Mouse (Mus musculus) stomach, embryonic 14.5 days (tissue): ENCODE measurements around the gene Samd4. TPM values are rescaled to one million over a fixed set of nuclear protein-coding genes. Genes with fewer than 3 reads are reported as not detected.

Experiments
- ATAC-seq: fragments of 200-750 bp; cut with Nextera tagmentation; 2 replicates; pipeline ENCODE4 v1.8.0; 2017; ENCODE audit warnings: low read depth, moderate TSS enrichment; ENCODE audit not compliant: insufficient number of reproducible peaks, insufficient read depth, low FRiP score
- H3K27ac ChIP-seq: fragments of 300-500 bp; sonication (generic); 2 replicates; pipeline ENCODE4 v1.5.1; 2014; ENCODE audit warnings: mild to moderate bottlenecking, low read length, moderate library complexity, mixed read lengths
- H3K27me3 ChIP-seq: fragments of 300-500 bp; sonication (generic); 2 replicates; pipeline ENCODE4 v1.6.1; 2014; ENCODE audit warnings: low read length, control low read depth, mixed read lengths; ENCODE audit not compliant: control insufficient read depth, insufficient read depth
- H3K36me3 ChIP-seq: fragments of 300-500 bp; sonication (generic); 2 replicates; pipeline ENCODE4 v1.6.1; 2014; ENCODE audit warnings: mild to moderate bottlenecking, control low read depth, low read length, moderate library complexity, mixed read lengths; ENCODE audit not compliant: control insufficient read depth, insufficient read depth
- H3K4me1 ChIP-seq: fragments of 300-500 bp; sonication (generic); 2 replicates; pipeline ENCODE4 v1.6.1; 2014; ENCODE audit warnings: low read length, control low read depth, mixed read lengths; ENCODE audit not compliant: control insufficient read depth, insufficient read depth
- H3K4me2 ChIP-seq: fragments of 300-500 bp; sonication (generic); replicated peaks from 2 replicates; pipeline ENCODE4 v1.6.1; 2014; ENCODE audit warnings: low read depth, low read length, control low read depth
- H3K4me3 ChIP-seq: fragments of 300-500 bp; sonication (generic); 2 replicates; pipeline ENCODE4 v1.5.1; 2014; ENCODE audit warnings: low read depth, low read length, control low read depth
- H3K9ac ChIP-seq: fragments of 300-500 bp; sonication (generic); replicated peaks from 2 replicates; pipeline ENCODE4 v1.6.1; 2014; ENCODE audit warnings: low read depth, mild to moderate bottlenecking, control low read depth, low read length, moderate library complexity, mixed read lengths
- H3K9me3 ChIP-seq: fragments of 300-500 bp; sonication (generic); 2 replicates; pipeline ENCODE4 v1.6.1; 2016; ENCODE audit warnings: low read depth, low read length, control low read depth; ENCODE audit not compliant: control insufficient read depth
- WGBS: fragments of 180-500 bp; shearing (Covaris S2); extraction: QIAGEN DNeasy Blood & Tissue Kit; methylation state at CpG from one replicate; pipeline ENCODE4 v1.1.7; 2014; 5-methylcytosine and 5-hydroxymethylcytosine counted together
- polyA plus RNA-seq: library from polyadenylated mRNA; unstranded; fragments of >200 nt; fragmentation: Nextera tagmentation; extraction: Ambion mirVana; gene quantifications from 2 replicates; pipeline ENCODE4 v1.2.1, GENCODE M21; 2014

Gene Samd4
- polyA plus RNA-seq, 1 experiment from 2014 or later = 7.3 TPM

DNA sequence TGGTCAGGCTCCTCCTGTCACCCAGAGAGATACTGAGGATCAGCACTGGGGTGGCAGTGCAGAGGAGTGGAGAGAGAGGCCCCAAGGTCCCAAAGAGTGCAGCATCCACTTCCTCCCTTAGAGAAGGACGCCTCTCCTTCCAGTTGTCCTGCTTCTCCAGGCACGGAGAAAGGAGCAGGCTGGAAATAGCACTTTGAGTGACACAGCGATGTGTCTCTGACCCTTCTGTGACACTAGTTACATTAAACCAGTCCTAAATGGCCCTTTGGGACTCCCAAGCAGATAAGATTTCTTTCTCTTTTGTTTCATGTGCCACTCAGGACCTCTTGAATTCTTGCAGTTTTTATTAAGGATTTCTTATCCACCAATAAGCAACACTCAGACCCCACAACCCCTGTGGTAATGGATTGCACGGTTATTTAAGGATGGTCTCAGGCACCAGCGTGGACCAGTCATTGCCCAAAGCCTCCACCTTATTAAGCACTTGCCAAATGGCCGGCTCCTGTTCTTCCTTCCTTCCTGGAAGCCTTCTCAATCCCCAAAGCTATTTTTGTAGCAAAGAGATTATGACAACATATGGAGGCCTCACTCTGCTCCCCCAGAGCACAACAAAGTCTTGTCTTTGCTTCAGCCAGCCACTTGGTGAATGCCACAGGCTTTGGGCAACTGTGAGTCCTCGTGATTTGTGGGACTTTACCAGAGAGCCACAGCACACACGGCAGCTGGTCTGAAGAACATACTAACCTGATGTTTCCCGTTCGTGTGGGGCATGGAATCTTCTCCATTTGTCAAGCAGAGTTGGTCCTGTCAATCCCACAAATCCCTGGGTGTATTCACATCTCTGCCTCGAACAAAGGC, 68.1 kb downstream of the Samd4 start:
- H3K9ac ChIP-seq = no peak overlapping the region
- H3K27me3 ChIP-seq = no peaks in the 10 kb centered on the region
- no peaks in the 10 kb centered on the region for H3K36me3 ChIP-seq
- H3K4me2 ChIP-seq = no peak overlapping the region
- no peaks in the 10 kb centered on the region for H3K9me3 ChIP-seq
- no peak for ATAC-seq
- no peak overlapping the region for H3K4me3 ChIP-seq
- no peak overlapping the region for H3K27ac ChIP-seq
- WGBS = 42% methylated on average over 11 of the region's 11 CpGs
- H3K4me1 ChIP-seq = peaks cover 20% of the 10 kb centered on the region

DNA sequence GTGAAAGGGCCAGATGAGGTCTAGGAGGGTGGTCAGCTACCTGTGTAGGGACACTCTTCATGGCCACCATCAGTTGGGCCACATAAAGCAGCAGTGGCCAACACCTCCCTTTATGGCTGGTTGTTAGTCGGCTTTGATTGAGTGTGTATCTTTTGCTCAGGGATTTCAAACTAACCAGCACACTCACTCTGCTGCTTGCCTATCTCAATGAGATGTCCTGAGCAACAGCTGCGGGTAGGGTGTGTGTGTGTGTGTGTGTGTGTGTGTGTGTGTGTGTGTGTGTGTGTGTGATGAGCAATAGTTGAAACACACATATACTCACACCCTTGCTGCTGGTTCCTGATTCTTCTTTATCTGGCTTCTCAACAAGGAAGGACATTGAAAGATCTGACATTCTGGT, 69.6 kb downstream of the Samd4 start:
- 64% methylated on average over 2 of the region's 2 CpGs for WGBS
- Histone ChIP-seq H3K4me3 (no peak overlapping the region), H3K36me3 (no peaks in the 10 kb centered on the region), H3K27ac (no peak overlapping the region), H3K4me2 (no peak overlapping the region), H3K4me1 (peaks cover 27% of the 10 kb centered on the region), H3K9ac (no peak overlapping the region), H3K9me3 (no peaks in the 10 kb centered on the region), H3K27me3 (no peaks in the 10 kb centered on the region)
- no peak for ATAC-seq

DNA sequence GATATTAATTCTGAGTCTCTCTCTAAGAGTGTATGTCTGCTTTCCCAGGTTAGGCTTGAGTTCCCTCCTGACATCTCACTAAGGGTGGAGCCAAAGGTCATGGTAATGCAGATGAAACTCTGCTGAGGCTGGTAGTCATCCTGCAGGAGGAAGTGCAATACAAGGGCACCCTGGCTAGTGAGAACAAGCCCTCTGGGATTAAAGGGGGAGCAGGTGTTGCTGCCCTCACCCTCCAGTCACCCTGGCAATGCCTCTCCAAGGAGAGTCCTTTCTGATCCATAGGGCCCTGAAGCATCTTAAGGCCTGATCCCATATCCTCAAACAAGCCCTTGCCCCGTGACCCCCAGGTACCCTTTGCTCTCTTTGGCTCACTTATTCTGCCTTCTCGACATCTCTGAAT, 72.5 kb downstream of the Samd4 start:
- Histone ChIP-seq H3K27me3 (no peaks in the 10 kb centered on the region), H3K9ac (no peak overlapping the region), H3K4me3 (no peak overlapping the region), H3K4me1 (peaks cover 29% of the 10 kb centered on the region), H3K27ac (no peak overlapping the region), H3K4me2 (no peak overlapping the region), H3K36me3 (no peaks in the 10 kb centered on the region), H3K9me3 (no peaks in the 10 kb centered on the region)
- ATAC-seq = no peak
- WGBS = 22% methylated on average over 2 of the region's 2 CpGs

DNA sequence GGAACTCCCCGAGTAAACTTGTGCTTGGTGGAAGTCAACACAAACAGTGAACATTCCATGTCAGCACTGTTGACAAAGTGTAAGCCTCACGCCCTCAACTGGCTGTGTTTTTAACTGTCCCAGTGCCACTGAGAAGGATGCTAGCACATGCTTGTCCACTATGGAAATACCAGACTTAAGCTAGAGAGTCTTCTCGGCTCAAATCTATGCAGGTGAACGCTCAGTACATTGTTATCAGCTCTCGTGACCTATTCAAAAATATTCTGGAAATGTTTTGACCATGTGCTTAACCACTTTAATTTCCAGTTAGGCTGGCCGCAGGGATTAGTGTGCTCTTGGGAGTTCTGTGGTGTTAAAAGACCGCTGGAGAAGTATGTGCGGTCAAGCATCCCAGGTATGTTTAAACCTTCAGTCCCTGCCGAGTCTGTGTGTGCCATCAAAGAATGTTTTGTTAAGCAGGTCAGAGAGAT, 73.0 kb downstream of the Samd4 start:
- Histone ChIP-seq H3K4me3 (no peak overlapping the region), H3K36me3 (no peaks in the 10 kb centered on the region), H3K9me3 (no peaks in the 10 kb centered on the region), H3K27me3 (no peaks in the 10 kb centered on the region), H3K4me1 (peaks cover 25% of the 10 kb centered on the region), H3K9ac (no peak overlapping the region), H3K4me2 (no peak overlapping the region), H3K27ac (no peak overlapping the region)
- no peak for ATAC-seq
- WGBS = 16% methylated on average over 9 of the region's 9 CpGs

DNA sequence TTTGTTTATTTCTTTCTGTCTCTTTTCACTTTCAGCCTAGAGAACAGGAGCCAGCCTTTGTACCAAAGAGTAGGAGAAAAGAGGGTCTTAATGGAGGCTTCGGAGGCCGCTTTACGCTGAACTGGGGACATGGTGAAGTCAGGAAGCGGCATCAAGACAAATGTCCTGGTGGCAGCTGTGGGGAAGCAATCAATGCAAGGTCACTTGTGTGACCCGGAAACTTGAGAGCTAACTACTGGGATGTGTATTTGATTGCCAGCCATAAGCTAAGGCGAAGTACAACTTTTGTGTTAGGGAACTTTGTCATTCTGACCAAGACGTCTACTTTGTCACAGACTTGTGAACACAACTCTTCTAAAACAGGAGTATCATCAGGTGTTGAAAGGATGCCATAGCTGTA, 73.5 kb downstream of the Samd4 start:
- H3K9ac ChIP-seq = no peak overlapping the region
- peaks cover 22% of the 10 kb centered on the region for H3K4me1 ChIP-seq
- H3K4me3 ChIP-seq = no peak overlapping the region
- WGBS = 11% methylated on average over 7 of the region's 7 CpGs
- H3K27me3 ChIP-seq = no peaks in the 10 kb centered on the region
- no peak for ATAC-seq
- no peaks in the 10 kb centered on the region for H3K36me3 ChIP-seq
- no peaks in the 10 kb centered on the region for H3K9me3 ChIP-seq
- no peak overlapping the region for H3K4me2 ChIP-seq
- no peak overlapping the region for H3K27ac ChIP-seq

DNA sequence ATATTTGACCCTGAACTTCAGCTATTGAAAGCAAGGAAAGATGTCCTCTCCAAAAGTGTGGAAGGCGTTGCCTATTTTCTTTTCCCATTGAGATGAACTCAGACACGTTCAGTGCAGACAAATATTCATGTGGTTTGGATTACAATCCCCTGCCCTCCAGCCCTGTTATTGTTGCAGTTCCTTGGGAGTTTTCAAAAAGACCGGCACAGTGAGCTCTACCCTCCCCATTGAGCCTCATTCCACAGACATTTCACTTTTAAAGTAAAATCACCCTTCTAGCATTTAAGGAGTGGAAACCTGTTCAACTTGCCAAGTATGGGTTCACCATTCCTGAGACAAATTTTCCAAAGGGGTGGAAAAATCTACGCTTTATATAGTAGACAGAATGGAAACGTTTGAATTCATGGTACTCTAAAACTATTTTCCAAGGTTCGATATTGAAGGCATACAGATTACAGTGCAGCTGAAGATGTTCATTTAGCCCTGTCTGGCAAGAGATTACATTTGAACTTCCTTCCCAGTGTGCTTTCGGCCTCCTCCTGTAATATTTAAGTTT, 76.6 kb downstream of the Samd4 start:
- Histone ChIP-seq H3K9me3 (no peaks in the 10 kb centered on the region), H3K27me3 (no peaks in the 10 kb centered on the region), H3K9ac (no peak overlapping the region), H3K4me3 (no peak overlapping the region), H3K4me1 (peaks cover 17% of the 10 kb centered on the region), H3K27ac (no peak overlapping the region), H3K4me2 (no peak overlapping the region), H3K36me3 (no peaks in the 10 kb centered on the region)
- no peak for ATAC-seq
- 63% methylated on average over 7 of the region's 7 CpGs for WGBS

DNA sequence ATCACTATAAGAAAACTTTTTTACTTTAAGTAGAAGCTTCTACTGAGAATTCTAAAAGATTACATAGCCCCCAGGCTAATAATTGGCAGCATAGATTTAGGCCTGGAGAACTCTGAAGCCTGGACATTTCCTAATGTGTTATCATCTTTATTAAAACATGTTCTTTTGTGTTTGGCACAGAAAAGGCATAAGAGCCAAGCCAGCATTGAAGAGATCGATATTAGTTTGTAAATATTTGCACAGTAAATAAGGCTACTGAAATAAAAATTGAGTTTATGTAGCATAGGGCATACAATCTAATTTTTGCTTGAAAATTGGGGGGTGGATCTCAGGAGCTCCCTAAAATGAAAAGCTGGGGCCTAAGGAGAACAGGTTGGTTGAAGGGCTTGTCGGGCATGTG, 77.2 kb downstream of the Samd4 start:
- no peak overlapping the region for H3K4me3 ChIP-seq
- ATAC-seq = no peak
- H3K36me3 ChIP-seq = no peaks in the 10 kb centered on the region
- peaks cover 19% of the 10 kb centered on the region for H3K4me1 ChIP-seq
- 74% methylated on average over 2 of the region's 2 CpGs for WGBS
- no peak overlapping the region for H3K4me2 ChIP-seq
- no peaks in the 10 kb centered on the region for H3K9me3 ChIP-seq
- no peak overlapping the region for H3K9ac ChIP-seq
- H3K27ac ChIP-seq = no peak overlapping the region
- H3K27me3 ChIP-seq = no peaks in the 10 kb centered on the region

DNA sequence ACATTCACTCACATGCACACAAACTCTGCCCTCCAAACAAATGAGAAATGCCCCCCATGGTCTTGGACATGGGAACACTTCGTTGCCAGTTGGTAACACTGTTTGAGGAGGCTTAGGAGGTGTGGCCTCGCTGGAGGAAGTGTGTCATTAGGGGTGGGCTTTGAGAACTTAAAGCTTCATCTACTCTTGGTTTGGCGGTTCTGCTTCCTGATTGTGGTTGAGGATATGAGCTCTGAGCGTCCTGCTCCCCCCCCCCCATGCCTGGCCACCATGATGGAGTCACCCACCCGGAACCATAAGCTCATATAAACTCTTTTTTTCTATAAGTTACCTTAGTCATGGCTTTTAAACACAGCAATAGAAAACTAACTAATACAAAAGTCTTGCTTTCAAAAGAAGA, 80.2 kb downstream of the Samd4 start:
- 85% methylated on average over 5 of the region's 5 CpGs for WGBS
- no peak overlapping the region for H3K27ac ChIP-seq
- H3K4me1 ChIP-seq = 0 out of 2 replicates have a peak, but pooled peaks cover 5% of the 10 kb centered on the region
- no peaks in the 10 kb centered on the region for H3K36me3 ChIP-seq
- no peaks in the 10 kb centered on the region for H3K27me3 ChIP-seq
- H3K4me2 ChIP-seq = no peak overlapping the region
- no peak overlapping the region for H3K4me3 ChIP-seq
- no peak overlapping the region for H3K9ac ChIP-seq
- ATAC-seq = no peak
- no peaks in the 10 kb centered on the region for H3K9me3 ChIP-seq
